Mouse (Mus musculus) heart, adult 2 months (tissue): ENCODE results near the gene Lhfpl2. TPM values are rescaled to one million over a fixed set of nuclear protein-coding genes. Genes with fewer than 3 reads are reported as not detected.

Source experiments
- DNase-seq, 2 experiments: peaks; one replicate each; pipeline ENCODE4 v3.0.0; 2021
- H3K27ac ChIP-seq: fragments of 200-600 bp; 2 replicates; pipeline ENCODE4 v1.8.1; 2022
- H3K27me3 ChIP-seq: fragments of 200-500 bp; 2 replicates; pipeline ENCODE4 v1.6.1; 2012; ENCODE audit warnings: mild to moderate bottlenecking, low read length, inconsistent platforms, mixed read lengths; ENCODE audit not compliant: control insufficient read depth, insufficient read depth
- H3K36me3 ChIP-seq: fragments of 200-500 bp; 2 replicates; pipeline ENCODE4 v1.6.1; 2012; ENCODE audit warnings: low read length, inconsistent platforms; ENCODE audit not compliant: control insufficient read depth, insufficient read depth
- H3K4me1 ChIP-seq: fragments of 200-500 bp; 2 replicates; pipeline ENCODE4 v1.6.1; 2011; ENCODE audit warnings: low read length; ENCODE audit not compliant: control insufficient read depth, insufficient read depth
- H3K4me3 ChIP-seq: fragments of 200-600 bp; 2 replicates; pipeline ENCODE4 v1.8.1; 2022
- H3K79me2 ChIP-seq: fragments of 200-500 bp; replicated peaks from 2 replicates; pipeline ENCODE4 v1.6.1; 2012; ENCODE audit warnings: mild to moderate bottlenecking, inconsistent platforms, low read length, moderate library complexity, mixed read lengths; ENCODE audit not compliant: control insufficient read depth, insufficient read depth
- H3K9ac ChIP-seq: fragments of 200-500 bp; 2 replicates; pipeline ENCODE4 v1.6.1; 2012; ENCODE audit warnings: low read depth, mild to moderate bottlenecking, control low read depth, inconsistent platforms, low read length, mixed read lengths
- CTCF ChIP-seq: fragments of 200-600 bp; IDR thresholded peaks from 2 replicates; pipeline ENCODE4 v1.8.1; 2022; ENCODE audit warnings: antibody characterized with exemption, mild to moderate bottlenecking, moderate library complexity
- EP300 ChIP-seq: fragments of 200-500 bp; IDR thresholded peaks from 2 replicates; pipeline ENCODE4 v1.6.1; 2011; ENCODE audit warnings: low read depth, low read length, control low read depth; ENCODE audit not compliant: insufficient read depth
- POLR2A ChIP-seq: fragments of 200-500 bp; IDR thresholded peaks from 2 replicates; pipeline ENCODE4 v1.6.1; 2011; ENCODE audit warnings: mild to moderate bottlenecking, low read depth, low read length, control low read depth; ENCODE audit not compliant: insufficient read depth
- WGBS: fragments of 180-500 bp; shearing (Covaris S2); methylation state at CpG from one replicate; pipeline ENCODE4 v1.1.7; 2018; 5-methylcytosine and 5-hydroxymethylcytosine counted together
- intact Hi-C: fragments of 180-260 bp; cut with DNase I; formaldehyde crosslinking; loops from one replicate; pipeline ENCODE4 v1.15.1; 2025
- polyA plus RNA-seq: library from polyadenylated mRNA; depleted of rRNA; stranded (reverse); fragments of >200 nt; gene quantifications from 2 replicates; pipeline ENCODE4 v1.2.3, GENCODE M21; 2012
- total RNA-seq, 2 experiments: library from RNA; stranded (reverse); gene quantifications; 2 replicates each; pipeline ENCODE4 v1.2.3; 2021

The Lhfpl2 gene
- total and polyA plus RNA-seq, 3 experiments: 2.8 to 4.0 (median 3.5) TPM

DNA sequence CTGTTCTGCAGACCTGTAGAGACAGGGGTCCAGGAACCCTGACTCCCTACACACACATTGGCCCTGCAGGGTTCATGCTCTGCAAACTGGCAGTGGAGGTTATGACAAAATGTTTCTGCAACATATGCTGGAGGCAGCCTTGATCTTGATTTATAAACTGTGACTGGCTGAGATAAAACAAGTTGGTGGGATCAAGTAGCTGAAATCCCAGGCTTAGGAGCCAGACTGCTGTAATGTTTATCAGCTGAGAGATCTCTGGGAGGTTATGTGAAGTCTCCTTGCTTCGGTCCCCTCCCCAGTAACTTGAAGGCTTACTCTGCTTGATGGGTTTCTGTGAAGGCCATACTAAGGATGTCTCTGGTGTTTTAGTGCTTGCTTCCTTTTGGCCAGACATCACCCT, 17.6 kb downstream of the Lhfpl2 start:
- Histone ChIP-seq H3K36me3 (no peaks in the 10 kb centered on the region), H3K9ac (no peak overlapping the region), H3K79me2 (no peaks in the 10 kb centered on the region), H3K27me3 (no peaks in the 10 kb centered on the region), H3K27ac (no peak overlapping the region), H3K4me1 (peaks cover 2% of the 10 kb centered on the region; the same call in 1 of the 2 replicates), H3K4me3 (no peak overlapping the region)
- intact Hi-C loops: no loop called here
- 90% methylated on average over 1 of the region's 1 CpGs for WGBS
- TF ChIP-seq CTCF: no peak
- TF ChIP-seq POLR2A: no peak
- TF ChIP-seq EP300: no peak
- DNase-seq: no peak

DNA sequence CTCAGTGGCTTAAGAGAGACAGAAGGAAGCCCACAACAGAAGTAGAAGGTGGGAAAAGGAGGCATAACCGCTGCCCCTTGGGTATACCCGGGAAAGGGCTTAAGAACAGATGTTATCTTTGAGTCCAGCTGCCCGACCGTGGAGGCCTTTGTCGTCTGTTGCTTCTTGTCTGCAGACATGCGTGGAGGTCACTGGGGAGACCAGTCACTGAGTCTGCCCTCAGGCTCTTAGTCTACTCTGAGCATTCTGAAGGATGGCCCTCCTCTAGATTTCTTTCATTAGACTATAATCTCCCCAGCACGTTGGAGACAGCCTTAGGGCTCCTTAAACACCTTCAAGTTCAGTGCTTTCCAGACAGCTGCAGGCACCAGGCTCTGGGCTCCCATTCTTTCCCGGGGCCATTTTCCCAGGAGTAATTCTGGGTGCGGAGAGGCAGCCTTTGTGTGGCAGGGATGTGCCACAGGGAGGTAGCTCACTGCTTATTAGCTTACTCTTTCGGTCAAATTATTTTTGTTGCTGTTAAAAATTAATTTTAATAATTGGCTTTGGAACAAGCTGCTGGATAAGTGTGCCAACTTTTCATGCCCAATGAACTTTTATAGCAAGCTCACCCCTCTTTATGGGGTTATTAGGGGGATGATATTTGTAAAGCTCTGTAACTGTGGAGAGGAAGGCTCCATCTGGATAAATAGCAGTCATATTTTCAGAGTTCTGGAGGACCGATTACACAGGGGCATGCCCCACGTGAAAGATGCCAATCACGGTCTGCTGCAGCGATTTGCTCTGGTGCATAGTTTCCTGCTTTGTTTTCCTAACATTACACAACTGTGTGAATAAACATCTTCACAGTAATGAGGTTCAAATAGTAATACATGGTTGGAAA, 19.8 kb downstream of the Lhfpl2 start:
- WGBS: 71% methylated on average over 14 of the region's 14 CpGs
- intact Hi-C loops: no loop called here
- no peaks in the 10 kb centered on the region for H3K79me2 ChIP-seq
- no peak for DNase-seq
- TF ChIP-seq EP300: no peak
- TF ChIP-seq POLR2A: no peak
- TF ChIP-seq CTCF: no peak
- no peaks in the 10 kb centered on the region for H3K36me3 ChIP-seq
- no peak overlapping the region for H3K9ac ChIP-seq
- H3K27ac ChIP-seq: no peak overlapping the region
- H3K27me3 ChIP-seq: no peaks in the 10 kb centered on the region
- peaks cover 2% of the 10 kb centered on the region; the same call in 1 of the 2 replicates for H3K4me1 ChIP-seq
- no peak overlapping the region for H3K4me3 ChIP-seq

DNA sequence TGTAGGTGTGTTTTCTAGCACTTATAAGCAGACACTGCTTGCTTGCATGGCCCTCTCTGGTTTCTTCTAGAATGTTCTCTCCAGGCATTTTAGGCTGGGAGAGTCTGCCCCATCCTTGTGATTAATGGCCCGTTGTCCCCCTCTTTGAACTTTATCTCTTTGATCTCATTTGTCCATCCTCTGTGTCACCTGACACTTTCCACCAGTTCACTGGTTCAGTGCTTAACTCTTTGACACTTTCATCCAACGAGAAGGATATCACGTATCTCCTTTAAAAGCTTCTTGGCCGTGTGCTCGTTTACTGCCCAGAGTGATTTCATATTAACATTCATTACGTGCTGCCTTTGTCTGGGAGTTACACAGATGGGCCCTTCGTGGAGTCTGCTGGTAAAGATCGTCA, 25.6 kb downstream of the Lhfpl2 start:
- H3K4me3 ChIP-seq: no peak overlapping the region
- H3K4me1 ChIP-seq: no peaks in the 10 kb centered on the region
- H3K27me3 ChIP-seq: no peaks in the 10 kb centered on the region
- H3K36me3 ChIP-seq: no peaks in the 10 kb centered on the region
- WGBS: 80% methylated on average over 8 of the region's 8 CpGs
- no peak overlapping the region for H3K9ac ChIP-seq
- no peaks in the 10 kb centered on the region for H3K79me2 ChIP-seq
- no peak for DNase-seq
- intact Hi-C loops: no loop called here
- H3K27ac ChIP-seq: no peak overlapping the region
- no peak for TF ChIP-seq CTCF
- no peak for TF ChIP-seq EP300
- no peak for TF ChIP-seq POLR2A

DNA sequence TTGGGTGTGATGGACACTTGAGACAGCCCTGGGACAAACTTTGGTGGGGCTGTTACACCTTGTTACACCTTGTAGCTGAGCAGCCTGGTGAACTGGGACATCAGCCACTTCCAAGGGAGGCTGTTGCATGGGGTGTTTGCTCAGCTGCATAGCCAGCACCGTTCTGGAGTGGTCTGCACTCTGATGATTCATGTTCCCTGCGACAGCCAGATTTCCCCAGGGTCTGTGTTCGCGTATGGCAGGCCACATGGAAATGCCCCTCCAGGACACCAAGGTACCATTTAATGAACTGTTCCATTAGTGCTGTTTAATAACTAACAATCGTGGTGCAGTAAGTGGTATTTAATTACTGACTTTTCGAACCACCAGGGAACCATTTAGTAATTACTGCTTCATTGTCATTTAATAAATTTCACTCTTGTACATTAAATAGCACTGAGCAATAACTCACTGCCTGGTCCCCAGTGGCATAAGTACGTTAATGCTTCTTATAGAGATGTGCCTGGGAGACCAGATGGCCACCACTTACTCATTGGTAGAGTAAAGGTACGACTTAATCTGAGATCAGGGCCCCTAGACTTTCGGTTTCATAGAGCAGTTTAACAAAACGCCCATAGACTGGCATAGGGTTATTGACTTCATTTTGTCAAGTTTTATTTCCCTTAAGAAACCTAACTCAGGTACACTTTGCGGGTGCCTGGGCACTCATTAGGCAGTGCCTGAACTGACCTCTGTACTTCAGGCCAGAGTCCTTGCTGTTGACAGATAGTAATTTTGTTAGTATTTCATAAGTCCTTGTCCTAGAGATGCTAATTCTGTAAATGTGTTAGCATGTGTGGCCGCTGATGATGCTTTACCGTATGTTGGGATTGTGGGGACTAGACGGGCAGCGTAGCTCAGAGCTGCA, 26.9 kb downstream of the Lhfpl2 start:
- 91% methylated on average over 15 of the region's 15 CpGs for WGBS
- intact Hi-C loops: no loop called here
- Histone ChIP-seq H3K4me3 (no peak overlapping the region), H3K36me3 (no peaks in the 10 kb centered on the region), H3K27me3 (no peaks in the 10 kb centered on the region), H3K79me2 (no peaks in the 10 kb centered on the region), H3K9ac (no peak overlapping the region), H3K27ac (no peak overlapping the region), H3K4me1 (no peaks in the 10 kb centered on the region)
- TF ChIP-seq EP300: no peak
- TF ChIP-seq CTCF: no peak
- TF ChIP-seq POLR2A: no peak
- no peak for DNase-seq

DNA sequence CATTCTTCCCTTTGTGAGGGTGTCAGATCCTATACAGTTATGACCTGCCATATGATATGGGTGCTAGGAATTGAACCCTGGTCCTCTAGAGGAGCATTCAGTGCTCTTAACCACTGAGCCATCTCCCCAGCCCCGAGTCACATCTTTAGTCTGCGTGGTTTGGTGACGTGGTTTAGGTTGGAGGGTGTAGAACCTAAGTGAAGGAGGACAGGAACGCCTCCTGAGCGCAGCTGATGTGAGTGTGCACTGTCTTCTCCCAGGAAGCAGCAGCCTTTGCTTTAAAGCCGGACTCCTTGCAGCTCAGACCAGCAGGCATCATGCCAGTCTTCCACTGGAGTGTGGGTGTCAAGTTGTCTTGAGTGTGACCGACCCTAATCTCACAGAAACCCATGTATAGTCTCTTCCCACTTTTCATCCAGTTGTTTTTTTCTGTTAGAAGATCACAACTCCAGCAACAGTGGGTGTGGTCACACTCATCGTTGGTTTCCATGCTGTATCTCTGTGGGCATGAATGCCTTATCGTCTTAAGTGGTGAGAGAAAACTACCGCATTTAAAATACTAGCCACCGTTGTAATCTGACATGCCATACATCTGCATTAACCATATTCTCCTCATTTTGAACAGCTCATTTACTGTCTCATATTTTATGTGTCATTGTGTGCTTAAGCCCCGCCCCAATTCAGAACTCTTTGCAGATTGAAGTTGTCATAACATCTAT, 28.7 kb downstream of the Lhfpl2 start:
- Histone ChIP-seq H3K27me3 (no peaks in the 10 kb centered on the region), H3K4me1 (no peaks in the 10 kb centered on the region), H3K36me3 (no peaks in the 10 kb centered on the region), H3K4me3 (no peak overlapping the region), H3K79me2 (no peaks in the 10 kb centered on the region), H3K9ac (no peak overlapping the region), H3K27ac (no peak overlapping the region)
- 86% methylated on average over 12 of the region's 12 CpGs for WGBS
- DNase-seq: no peak
- no peak for TF ChIP-seq POLR2A
- TF ChIP-seq CTCF: no peak
- no peak for TF ChIP-seq EP300
- intact Hi-C loops: no loop called here
